Mouse (Mus musculus) T-helper 1 cell (primary cell): ENCODE results near the gene Evx1.

Source experiments
- in situ Hi-C: fragments of 300-600 bp; cut with MboI, MseI; formaldehyde crosslinking; loops from one replicate; pipeline ENCODE4 v1.15.1; 2025; ENCODE audit warnings: high pct_unique_total_duplicates

Gene Evx1

DNA sequence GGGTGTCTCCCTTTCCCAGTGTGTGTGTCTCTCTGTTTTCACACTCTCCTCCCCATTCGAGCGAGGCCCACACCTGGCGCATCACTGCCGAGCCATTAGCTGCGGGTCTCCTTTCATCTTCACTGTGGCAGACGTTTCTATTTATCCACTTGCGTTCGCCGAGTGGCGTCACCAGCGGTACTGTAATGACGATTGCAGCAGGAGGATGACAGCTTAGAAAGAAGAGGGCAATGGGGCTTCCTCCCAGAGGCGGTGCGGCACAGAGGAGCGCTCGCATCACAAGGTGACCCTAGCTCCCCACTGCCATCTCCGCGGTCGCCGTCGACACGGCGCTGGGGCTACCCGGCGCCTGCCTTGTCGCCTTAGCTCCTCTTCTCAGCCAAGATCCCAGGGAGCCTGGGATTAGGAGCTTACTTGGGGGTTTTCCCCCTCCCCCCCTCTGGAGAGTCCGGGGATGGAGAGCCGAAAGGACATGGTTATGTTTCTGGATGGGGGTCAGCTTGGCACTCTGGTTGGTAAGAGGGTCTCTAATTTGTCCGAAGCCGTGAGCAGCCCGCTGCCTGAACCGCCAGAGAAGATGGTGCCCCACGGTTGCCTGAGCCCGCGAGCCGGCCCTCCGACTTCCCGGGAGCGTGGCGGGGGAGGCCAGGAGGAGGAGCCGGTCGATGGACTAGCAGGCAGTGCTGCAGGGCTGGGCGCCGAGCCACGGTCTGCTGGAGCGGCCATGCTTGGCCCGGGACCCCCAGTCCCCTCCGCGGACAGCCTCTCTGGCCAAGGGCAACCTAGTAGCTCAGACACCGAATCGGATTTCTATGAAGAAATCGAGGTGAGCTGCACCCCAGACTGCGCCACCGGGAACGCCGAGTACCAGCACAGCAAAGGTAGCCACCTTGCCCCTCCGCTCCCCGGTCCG, at the start of gene Evx1:
TSS of gene Evx1 (plus strand) at position 108 of the 913 bp plus-strand sequence.
- in situ Hi-C loops, result loop anchor here (10.0 kb wide), 1 partner anchor 49 kb away; the partner anchor contains the start of gene Hoxa13

DNA sequence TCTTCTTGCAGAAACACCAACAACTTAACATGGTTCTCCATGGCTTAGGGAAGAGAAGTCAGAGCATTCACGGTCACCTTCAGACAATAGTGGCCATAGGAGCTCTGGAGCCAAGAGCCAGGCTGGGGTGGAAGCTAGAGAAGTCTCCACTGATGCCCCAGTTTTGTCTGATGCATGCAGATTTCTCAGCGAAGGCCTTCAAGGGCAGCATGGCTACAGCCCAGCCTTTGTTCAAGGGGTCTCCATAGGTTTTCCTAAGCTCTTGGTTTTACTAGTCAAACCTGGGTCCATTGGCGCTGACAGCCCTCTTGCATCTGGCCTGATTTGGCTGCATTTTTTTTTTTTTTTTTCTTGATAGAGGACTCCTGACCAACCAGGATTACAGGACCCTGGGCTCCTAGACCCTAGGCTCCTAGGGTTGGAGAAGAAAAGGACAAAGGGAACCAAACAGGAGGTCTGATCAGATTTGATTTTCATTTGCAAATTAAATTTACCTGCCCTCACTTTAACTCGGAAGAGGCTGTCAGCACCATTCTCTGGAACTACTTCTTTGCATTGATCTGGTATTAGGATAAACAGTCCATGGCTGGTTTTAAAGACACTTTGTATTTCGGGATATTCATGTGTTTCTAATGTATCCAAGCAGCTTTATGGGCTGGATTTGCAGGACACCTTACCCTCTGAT, 49.0 kb upstream of the Evx1 start:
- in situ Hi-C loops, result loop anchor here (5.0 to 10.0 kb wide), 3 partner anchors 37 to 581 kb away; partner anchors contain the start of gene Evx1

DNA sequence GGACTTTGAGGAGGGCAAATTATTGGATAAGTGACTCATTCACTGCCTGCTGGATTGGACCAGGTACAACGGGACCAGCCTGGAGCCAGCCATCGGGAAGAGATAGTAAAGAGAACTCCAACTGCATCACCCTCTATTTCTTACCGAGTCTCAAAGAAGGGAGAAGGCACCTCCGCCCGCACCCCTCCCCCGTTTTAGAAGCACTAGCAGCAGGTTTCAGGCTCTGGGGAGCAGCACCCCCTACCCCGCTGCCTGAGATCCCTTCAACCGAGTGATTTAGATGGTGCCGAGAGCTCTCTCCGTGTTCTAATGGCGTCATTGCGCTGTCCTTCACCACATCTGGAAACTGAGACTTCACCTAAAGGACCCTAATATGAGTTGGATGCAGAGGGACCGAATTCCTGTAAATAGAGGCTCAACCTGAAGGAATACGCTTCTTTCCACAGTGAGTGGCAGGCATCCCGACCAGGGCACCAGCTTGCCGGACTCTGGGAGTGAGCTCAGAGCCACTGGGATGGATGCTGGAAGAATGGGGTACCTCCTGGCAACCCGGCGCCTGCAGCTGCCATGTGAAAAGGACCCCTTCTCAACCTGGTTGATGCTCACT, 47.9 kb upstream of the Evx1 start:
- in situ Hi-C loops, result loop anchor here (10.0 kb wide), 2 partner anchors 49 to 579 kb away; partner anchors contain the start of gene Evx1

DNA sequence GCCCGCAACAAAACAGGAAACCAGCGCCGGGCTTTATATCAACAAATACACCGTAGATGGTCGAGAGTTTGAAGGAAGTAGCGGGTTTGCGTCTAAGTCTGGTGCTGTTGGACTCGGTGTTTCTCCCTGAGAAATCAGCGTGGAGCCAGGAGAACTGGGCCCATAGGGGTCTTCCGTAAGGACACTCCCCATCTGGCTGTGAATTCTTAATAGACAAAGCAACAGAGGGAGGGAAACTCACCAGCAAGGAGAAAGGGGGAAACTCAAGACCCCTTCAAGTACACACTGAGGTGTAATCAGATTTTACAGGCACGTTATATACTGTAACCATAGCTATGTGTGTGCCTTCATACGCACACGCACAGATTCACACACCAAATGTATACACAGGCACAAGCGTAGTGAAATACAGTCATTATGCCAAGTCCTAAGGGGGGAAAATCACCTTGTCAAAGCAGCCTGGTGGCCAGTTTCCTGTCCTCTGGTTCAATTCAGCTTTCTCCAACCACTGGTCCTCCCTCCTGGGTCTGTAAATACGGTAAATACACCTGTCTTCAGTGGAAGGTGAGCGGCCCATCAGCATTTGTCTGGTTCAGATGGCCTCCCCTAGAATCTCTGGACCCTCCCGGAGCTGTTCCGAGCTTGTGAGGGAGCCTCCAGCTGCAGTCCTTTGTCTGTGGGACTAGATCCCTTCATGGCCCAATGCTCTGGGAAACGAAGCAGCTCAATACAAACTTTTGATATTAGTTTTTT, 47.2 kb upstream of the Evx1 start:
- in situ Hi-C loops, result loop anchor here (10.0 kb wide), 2 partner anchors 49 to 579 kb away; partner anchors contain the start of gene Evx1

DNA sequence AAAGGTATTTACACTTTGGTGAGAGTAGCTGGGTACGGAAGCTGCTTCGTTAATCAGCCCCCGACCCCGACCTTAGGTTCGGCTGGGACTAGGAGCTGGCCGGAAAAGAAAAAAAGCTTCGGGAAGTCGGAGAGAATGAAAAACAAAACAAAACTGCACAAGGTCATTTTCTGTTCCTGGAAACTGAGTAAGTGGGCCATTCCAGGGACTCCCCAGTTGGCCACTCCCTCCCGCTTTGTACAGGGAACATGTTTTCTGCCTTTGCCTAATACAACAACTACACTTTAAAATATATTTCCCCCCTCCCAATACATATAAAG, 46.7 kb upstream of the Evx1 start:
- in situ Hi-C loops, result loop anchor here (10.0 kb wide), 2 partner anchors 48 to 578 kb away; partner anchors contain the start of gene Evx1

DNA sequence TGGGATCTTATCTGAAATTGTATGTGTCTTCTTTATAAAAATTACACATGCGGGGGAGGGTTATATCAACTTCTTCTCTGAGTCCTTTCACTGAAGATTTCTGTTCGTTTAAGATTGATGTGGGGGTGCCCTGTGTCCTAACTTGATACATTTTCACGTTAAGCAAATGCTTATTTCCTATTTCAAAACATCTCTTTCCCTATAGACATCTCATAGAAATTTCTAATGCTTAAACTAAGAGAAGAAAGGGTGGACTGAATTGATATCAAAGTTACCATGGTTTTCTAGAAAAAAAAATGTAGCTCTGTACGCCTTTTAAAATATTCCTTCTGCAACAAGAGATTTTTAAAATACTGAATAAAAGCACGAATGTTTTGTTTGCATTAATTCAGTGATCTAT, 46.1 kb upstream of the Evx1 start:
- in situ Hi-C loops, result loop anchor here (10.0 kb wide), 2 partner anchors 48 to 578 kb away; partner anchors contain the start of gene Evx1

DNA sequence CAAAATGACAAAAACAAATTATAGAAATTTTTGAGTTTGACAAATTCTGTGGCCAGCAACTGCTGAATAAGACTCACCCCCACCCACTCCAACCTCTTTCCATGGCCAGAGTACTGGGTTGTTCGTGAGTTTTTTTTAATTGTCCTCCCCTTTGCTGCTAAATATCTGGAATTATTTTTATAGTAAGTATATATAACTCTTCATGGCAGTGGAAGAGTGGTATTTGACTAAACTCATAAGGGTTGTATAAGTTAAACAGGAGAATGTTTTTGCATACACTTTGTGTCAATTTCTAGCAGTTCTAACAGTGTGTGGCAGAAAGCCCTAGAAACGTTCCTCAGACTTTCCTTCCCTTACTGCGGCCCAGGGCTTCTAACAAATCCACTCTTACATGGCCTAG, 45.6 kb upstream of the Evx1 start:
- in situ Hi-C loops, result loop anchor here (10.0 kb wide), 2 partner anchors 47 to 577 kb away; partner anchors contain the start of gene Evx1

DNA sequence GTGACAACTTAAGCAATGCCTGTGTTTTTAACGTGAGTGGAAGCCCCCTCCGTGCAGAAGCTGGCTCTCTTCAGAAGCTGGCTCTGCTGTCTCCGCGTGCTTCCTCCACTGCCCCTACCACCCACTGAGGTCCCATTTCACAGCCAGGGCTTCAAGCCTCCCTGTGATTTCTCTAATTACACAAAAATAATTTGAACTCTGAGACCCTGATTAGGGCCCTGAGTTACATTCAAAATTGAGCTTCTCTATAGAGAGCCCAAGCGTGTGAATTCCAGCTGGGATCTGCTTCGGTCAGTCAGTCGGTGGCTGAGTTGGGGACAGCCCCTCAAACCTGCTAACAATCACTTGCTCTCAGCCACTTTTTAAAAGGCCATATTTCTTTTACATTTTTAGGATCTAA, 45.0 kb upstream of the Evx1 start:
- in situ Hi-C loops, result loop anchor here (10.0 kb wide), 2 partner anchors 46 to 576 kb away; partner anchors contain the start of gene Evx1

DNA sequence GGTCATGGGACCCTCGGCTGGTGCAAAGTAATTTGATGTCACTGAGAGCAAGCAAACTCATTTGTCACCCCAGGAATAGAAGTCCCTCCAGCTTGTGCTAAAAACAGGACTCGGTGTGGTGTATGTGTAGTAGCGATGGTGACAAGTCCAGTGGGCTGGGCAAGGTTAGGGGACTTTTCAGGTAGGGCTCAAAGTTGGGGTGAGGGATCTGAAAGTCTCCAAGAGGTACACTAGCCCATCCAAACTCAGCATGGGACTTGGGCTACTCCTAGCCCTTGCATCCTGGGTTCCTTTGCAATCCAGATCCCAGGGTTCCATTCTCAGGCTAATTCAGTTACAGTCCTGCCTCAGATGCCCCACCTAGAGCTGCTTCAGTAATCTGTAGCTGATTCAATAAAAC, 44.5 kb upstream of the Evx1 start:
- in situ Hi-C loops, result loop anchor here (10.0 kb wide), 2 partner anchors 46 to 576 kb away; partner anchors contain the start of gene Evx1

DNA sequence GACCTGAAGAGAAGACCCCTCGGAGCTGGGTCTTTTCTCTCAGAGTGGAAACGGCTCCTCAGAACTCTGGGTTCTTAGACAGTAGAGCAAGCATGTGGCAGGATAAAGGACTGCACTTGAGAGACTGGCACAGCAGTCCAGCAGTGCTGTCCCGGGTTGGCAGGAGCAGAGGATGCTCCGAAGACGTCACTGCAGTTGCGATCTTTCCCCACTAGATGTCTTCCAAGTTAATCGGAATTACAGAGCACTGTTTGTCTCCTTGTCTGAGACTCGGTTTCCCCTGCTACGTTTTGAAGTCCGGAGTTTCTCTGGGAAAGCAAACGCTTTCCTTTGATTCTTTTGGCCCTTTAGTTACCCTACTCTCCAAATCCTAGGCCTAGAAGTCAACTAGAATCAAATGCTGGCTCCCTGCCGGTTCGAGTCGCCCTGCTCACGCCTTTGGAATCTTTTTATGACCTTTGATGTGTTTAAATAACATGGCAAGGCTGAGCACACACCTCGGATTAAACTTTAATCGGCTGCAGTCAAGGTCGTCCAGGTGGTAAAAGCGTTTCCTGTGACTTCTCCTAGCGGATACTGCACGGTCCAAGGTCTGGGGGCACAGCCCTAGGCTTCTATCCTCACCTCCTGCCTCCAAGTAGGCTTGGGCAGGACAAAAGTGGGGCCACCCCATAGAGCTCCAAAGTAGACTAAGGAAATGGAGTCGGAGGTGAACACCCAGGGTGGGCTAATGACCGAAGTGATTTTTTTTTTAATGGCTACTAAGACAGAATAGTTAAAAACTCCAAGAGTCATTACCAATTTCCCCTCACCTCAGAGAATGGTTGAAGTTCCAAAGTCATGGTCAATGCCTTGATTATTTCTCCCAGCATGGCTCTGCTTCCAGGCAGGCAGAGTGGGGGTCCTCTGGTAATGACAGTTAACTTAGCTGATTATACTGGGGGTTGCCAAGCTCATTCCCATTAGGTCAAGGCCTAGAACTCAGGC, 42.5 kb upstream of the Evx1 start:
- in situ Hi-C loops, result no loop called here

DNA sequence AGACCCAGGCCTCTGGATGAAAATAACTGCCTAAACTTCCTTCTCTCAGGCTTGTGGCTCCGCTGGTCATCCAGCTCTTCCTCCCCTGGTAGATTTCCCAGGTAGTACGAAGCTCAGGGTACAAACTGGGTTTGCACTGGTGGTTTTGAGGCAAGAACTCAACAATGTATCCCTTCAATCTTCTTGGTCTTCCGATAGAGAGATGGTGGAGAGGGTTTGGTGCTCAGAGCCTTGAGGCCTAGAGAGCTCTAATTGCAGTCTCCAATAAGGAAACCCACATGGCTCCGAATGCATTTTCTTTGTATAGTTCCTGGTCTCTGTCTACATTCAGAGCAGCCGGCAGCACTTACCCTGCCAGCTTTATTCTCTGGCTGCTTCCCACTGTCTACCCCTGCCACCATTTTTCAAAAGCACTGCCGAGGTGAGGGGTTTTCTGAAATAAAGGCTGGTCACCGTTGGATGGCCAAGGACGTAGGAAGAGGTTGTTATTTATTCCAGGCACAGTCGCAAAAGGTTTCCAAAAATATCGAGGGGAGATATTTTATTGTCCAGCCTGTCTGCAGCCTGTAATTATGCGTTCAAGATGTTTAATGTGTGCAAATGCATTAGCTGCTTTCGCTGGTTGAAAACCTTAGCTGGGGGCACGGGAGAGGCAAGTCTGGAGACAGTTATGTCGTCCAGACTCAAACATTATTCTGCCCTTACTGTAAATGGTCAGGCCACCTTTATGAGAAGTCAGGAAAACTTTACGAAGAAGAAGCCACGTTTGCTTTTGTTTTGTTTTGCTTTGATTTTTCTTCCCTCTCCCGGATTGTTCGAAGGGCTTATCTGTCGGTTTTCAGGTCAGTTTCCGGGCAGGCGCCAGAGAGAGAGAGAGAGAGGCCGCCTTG, 40.3 kb upstream of the Evx1 start:
- in situ Hi-C loops, result no loop called here

DNA sequence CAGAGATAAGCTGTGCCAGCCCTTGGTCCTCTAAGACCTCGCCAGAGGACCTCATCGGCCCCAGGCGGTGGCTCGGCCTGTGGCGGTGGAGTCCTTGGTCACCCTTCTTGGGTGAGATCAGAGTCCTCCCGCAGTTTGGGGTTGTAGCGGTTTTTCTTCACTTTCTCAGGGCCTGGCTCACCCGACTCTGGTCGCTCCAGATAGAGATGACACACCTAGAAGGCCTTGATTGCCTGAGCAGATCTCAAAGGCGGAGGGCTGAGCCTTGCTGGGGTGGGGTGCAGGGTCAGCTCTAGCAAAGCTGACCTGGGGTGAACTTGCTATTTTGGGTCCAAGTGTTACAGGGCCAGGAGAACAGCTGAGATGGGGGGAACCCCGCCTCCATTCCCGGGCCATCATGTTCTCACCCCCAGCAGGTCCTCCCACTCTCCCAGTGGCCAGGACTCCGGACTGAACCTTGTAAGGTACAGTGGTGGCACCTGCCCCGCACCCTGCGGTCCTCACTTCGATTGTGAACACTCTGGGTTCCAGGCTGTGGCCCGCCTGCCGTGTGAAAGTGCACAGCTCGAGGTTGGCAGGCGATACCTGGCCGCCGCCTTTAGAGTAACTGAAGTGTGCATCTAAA, 39.5 kb upstream of the Evx1 start:
- in situ Hi-C loops, result no loop called here

DNA sequence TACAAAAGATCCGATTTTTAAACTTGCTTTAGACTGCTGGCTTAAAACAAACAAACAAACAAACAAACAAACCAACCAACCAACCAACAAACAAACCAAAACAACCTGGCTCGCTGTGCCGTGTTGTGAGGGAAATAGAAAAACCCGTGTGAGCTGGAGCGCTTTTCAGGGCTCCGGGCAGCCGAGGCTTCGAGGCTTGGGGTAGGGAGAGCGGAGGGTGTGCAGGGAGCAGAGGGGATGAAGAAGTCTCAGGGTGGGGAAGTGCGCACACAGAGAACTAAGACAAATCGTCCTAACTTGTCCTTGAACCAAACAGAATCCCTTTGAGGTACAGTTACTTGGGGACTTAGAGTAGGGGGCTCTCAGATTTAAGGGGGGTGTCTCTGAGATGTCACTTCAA, 38.7 kb upstream of the Evx1 start:
- in situ Hi-C loops, result no loop called here

DNA sequence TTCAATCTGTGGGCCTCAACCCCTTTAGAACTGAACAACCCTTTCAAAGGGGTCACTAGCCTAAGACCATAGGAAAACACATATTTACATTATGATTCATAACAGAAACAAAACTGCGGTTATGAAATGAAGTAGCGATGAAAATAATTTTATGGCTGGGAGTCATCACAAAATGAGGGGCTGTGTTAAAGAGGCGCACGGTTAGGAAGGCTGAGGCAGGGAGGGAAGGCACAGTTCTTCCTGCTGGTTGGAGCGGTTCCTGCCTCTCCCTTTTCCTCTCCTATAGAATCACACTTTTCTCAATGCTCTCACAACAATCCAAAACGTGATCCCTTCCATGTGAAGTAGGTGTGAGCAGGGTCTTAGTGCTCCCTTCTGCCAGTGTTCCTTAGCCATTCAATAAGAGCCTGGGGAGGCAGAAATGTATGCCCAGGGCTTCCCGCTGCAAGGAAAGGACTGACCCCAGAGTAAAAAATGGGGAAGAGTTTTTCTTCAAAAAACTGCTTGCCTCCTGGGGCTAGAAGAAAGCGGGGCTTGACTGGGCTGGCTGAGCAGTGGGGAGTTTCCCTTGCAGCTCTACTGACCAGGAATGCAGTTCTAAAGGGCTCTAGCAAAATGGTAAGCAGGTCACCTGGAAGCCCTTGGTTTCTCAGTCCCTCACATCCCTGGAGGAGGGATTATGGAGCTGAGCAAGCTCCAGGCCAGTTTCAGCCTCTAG, 37.6 kb upstream of the Evx1 start:
- in situ Hi-C loops, result loop anchor here (5.0 kb wide), 1 partner anchor 652 kb away; no protein-coding TSS in a partner anchor

DNA sequence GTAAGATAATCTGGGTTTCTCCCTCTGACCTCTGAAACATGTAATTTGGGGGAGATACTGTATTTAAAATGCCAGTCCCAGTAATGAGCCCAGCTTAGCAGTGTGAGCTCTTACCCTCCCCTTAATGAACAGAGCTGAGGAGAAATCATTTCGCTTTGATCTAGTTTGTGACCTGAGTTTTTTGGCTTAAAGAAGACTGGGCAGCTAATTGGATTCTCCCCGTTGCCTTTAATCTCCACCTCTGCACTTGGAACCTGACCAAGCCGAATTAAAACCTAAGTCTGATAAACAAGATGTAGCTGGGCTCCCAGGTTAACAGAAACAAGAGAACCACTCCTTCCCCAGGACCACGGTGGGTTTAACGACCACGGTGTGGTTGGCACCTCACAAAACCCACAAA, 36.9 kb upstream of the Evx1 start:
- in situ Hi-C loops, result loop anchor here (5.0 kb wide), 1 partner anchor 651 kb away; no protein-coding TSS in a partner anchor

DNA sequence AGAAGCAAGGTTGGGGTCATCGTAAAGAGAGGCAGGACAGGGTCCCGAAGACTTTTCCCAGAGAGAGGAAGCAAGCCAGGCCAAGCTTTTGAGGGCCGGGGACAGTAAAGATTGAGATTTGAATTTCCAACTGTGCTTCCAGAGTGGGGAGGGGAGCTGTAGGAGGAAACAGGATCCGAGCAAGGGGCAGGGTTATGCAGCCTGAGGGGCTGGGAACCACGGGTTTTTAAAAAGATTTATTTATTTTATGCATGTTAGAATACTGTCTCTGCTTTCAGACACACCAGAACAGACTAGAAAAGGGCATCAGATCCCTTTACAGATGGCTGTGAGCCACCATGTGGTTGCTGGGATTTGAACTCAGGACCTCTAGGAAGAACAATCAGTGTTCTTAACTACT, 36.4 kb upstream of the Evx1 start:
- in situ Hi-C loops, result loop anchor here (5.0 kb wide), 1 partner anchor 650 kb away; no protein-coding TSS in a partner anchor

DNA sequence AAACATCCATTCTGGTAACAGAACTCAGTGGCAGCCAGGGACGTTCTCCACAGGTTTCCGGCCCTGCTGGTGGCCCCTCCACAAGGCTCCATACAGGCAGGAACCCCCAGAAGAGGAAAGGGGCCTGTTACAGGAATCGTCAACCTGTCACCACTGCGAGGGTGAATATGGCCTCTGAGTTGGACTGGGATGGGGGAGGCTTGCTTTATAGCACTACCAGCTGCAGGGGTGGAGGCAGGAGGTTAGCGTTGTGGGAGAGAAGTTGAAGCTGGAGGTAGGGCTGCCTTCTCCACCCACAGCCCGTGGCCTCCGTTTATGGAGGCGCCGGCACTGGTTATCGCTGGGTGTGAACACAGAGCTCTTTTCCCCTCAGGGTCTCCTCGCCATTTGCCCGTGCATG, 32.2 kb upstream of the Evx1 start:
- in situ Hi-C loops, result no loop called here

DNA sequence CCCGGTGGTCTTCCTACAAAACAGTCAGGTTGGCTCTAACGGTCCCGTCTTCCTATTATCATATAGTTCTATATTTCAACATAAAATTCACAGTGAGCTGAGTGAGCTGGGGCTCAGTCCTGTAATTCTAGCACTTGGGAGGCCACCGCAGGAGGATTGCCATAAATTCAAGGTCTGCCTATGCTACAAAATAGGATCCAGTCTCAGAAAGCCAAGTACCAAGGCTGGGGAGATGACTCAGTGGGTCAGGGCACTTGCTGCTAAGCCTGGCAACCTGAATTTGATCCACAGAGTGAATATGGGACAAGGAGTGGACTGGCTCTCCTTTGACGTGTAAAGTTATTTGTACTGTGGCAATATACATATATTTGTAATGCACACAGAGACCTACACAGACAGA, 29.4 kb upstream of the Evx1 start:
- in situ Hi-C loops, result no loop called here
